Mouse (Mus musculus): ENCODE data around the gene Nmnat2. TPM values are rescaled to one million over a fixed set of nuclear protein-coding genes. Genes with fewer than 3 reads are reported as not detected.

The Nmnat2 gene
- polyA plus RNA-seq, 1 experiment from 2014 or later, result 52.2 TPM

DNA sequence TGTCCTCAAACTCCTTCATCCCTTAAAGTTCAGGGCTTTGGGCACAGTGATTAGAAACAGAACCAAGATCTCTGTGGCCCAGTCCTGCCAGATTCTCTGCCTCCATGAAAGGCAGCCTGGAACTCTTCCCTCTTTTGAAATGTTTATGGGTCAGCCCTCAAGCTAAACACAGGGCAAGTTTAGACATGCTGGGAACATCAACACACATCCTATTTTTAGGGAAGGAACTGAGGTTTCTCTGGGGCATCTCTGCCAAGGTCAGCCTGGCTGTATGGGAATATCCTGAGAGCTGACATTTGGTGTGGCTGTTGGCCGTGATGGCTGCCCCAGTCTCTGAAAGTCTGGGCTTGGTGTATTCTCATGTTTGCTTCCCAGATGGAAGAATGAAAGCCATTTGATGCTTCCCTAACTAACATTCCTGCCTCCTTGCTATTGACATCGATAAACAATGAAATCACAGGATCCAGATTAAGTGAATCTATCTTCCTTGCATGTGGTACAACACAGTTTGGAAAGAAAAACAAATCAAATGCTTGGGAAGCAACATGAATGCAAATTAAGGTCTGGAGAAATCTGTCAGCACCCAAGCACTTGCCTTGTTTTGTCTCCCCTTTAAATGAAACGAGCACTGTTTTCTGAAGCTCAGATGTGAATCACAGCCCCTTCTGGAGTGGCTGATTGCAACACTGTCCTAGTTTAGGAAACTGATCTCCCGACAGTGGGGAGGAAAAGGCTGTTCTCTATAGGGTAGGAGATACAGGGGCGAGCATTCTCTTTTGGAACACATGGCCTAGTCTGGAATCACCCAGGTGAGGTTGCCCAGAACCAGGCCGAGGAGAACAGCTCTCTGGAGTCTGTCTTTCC is 37.7 kb downstream of the Nmnat2 start:
- Histone ChIP-seq H3K36me3 (no peaks in the 10 kb centered on the region), H3K27ac (no peak overlapping the region), H3K9me3 (no peaks in the 10 kb centered on the region), H3K4me3 (no peak overlapping the region), H3K4me2 (replicated peaks) (no peak overlapping the region), H3K27me3 (replicated peaks) (no peaks in the 10 kb centered on the region), H3K9ac (no peak overlapping the region), H3K4me1 (no peaks in the 10 kb centered on the region)
- WGBS, result 71% methylated on average over 6 of the region's 6 CpGs
- ATAC-seq (ENCODE audit: low FRiP score, low read depth), result no peak

DNA sequence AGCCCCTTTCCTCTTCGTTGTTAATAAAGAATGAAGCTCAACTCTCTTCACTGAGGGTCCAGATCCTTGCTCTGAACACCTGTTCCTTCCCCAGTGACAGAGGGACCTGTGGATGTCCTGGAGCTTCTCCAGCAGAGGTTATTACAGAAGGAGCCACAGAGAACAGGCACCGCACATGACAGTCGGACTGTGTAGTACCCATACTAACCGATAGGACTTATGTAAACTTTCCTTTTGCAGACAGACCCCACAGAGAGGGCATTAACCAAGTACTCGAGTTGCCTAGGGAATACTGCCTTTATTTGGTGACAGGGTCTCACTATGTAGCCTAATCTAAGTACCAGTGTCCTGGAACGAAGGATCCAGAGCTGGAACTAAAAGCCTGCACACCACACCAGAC is 39.0 kb downstream of the Nmnat2 start:
- no peak overlapping the region for H3K9ac ChIP-seq
- no peaks in the 10 kb centered on the region for H3K36me3 ChIP-seq
- no peak overlapping the region for H3K27ac ChIP-seq
- H3K27me3 ChIP-seq (replicated peaks), result no peaks in the 10 kb centered on the region
- ATAC-seq (ENCODE audit: low FRiP score, low read depth), result no peak
- no peak overlapping the region for H3K4me2 ChIP-seq (replicated peaks)
- H3K4me3 ChIP-seq, result no peak overlapping the region
- 88% methylated on average over 6 of the region's 6 CpGs for WGBS
- no peaks in the 10 kb centered on the region for H3K4me1 ChIP-seq
- no peaks in the 10 kb centered on the region for H3K9me3 ChIP-seq

DNA sequence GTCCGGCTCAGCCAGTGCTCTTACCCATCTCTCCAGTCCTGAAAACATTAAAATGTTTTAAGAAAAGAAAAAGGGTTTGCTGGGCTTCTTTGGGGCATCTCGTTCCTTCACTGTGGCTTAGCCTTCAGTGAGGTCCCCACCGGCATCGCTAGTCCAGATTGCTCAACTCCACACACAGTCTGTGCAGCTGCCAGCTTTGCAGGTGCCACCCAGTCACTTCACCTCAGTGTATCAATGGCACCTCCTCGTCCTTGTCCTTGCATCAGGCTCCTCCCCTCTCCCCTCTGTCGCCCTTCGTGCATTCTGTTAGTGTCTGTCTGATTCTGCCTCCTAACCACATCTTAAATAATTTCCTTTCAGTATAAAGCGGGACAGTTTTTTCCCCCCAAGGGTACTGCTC is 45.2 kb downstream of the Nmnat2 start:
- ATAC-seq (ENCODE audit: low FRiP score, low read depth), result no peak
- no peaks in the 10 kb centered on the region for H3K4me1 ChIP-seq
- no peaks in the 10 kb centered on the region for H3K36me3 ChIP-seq
- H3K4me2 ChIP-seq (replicated peaks), result no peak overlapping the region
- no peaks in the 10 kb centered on the region for H3K27me3 ChIP-seq (replicated peaks)
- 78% methylated on average over 8 of the region's 8 CpGs for WGBS
- no peak overlapping the region for H3K4me3 ChIP-seq
- no peak overlapping the region for H3K27ac ChIP-seq
- H3K9ac ChIP-seq, result no peak overlapping the region
- H3K9me3 ChIP-seq, result no peaks in the 10 kb centered on the region

DNA sequence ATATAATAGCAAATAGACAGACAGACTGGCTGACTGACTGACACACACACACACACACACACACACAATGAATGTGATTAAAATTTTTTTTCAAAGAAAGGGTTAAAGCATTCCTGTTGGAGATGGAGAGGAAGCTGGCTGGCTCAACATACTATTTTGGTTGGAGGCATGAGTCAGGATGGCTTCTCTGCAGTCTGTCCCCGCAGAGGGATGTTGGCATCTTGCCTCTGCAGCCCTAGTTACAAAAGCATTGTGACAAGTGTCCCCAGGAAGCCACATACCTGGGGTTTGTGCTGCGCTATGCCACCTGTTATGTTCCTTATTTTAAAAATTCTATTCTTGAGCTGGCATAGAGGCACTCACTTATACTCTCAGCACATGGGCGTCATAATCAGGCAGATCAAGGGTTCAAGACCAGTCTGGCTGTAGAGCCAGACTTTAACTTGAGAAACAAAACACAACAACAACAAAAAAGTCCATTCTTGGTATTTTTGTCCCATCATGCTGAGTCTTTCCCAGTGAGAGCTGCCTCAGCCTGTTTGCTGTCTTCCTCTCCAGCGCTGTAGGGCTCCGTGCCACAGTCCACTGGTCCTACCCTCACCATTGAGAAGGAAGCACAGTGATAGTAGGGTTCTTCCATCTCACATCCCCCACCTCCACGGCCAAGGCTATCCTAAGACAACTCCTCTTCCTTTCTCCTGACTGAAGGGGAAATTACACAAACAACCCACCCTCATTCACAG is 45.9 kb downstream of the Nmnat2 start:
- Histone ChIP-seq H3K9me3 (no peaks in the 10 kb centered on the region), H3K36me3 (no peaks in the 10 kb centered on the region), H3K9ac (no peak overlapping the region), H3K4me1 (no peaks in the 10 kb centered on the region), H3K27ac (no peak overlapping the region), H3K27me3 (replicated peaks) (no peaks in the 10 kb centered on the region), H3K4me2 (replicated peaks) (no peak overlapping the region), H3K4me3 (no peak overlapping the region)
- 91% methylated on average over 6 of the region's 6 CpGs for WGBS
- no peak for ATAC-seq (ENCODE audit: low FRiP score, low read depth)

DNA sequence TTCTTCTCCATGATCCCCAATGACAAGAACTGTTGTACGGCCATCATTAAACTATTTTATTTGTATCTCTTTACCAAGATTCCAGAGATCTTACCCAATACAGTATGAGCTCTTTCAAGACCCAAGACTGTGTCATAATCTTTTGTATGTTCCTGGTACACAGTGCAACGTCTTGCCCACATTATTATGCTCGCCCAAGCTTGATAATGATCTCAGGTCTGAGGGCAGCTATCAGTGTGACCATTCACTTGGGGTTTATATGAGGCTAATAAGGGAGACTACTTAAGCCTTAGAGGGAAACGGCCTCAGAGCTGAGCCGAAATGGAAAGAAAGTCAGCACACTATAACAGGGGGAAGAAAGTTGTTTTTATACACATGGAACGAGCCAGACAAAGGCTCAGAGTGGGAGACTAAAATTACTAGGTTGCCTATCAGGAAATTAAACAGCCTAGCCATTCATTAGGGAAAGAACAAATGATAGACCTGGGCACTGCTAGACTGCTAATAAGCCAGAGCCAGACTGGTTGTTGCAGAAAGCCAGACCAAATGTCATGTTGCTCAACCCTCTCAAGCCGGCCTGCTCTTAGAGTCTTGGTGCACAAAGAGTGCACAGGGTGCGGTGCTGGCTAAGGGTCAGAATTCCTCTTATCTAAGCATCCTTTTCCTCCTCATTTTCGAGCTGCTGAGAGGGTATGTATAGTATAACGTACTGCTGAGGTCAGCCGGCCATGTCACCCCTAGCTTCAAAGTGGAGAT is 47.7 kb downstream of the Nmnat2 start:
- H3K4me3 ChIP-seq, result no peak overlapping the region
- no peaks in the 10 kb centered on the region for H3K4me1 ChIP-seq
- ATAC-seq (ENCODE audit: low FRiP score, low read depth), result no peak
- no peaks in the 10 kb centered on the region for H3K27me3 ChIP-seq (replicated peaks)
- WGBS, result 81% methylated on average over 11 of the region's 11 CpGs
- H3K27ac ChIP-seq, result no peak overlapping the region
- no peaks in the 10 kb centered on the region for H3K9me3 ChIP-seq
- H3K4me2 ChIP-seq (replicated peaks), result no peak overlapping the region
- H3K9ac ChIP-seq, result no peak overlapping the region
- H3K36me3 ChIP-seq, result no peaks in the 10 kb centered on the region

DNA sequence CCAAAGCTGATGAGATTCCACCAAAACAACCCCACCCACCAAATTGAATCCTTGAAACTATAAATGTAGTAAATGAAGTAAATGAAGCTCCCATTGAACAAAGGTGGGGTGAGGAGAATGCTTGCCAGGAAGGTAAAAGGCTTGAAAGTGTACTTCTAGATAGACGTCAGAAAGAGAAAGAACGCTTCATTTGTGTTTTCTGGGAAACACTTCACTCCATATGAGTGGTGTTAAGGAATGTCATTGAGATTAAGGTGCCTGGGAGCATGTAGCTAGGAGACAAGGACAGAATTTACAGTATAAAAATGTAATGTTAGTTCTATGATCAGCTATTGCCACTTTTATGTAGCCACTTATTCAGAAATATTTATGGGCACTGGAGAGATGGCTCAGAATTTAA is 49.7 kb downstream of the Nmnat2 start:
- Histone ChIP-seq H3K4me3 (no peak overlapping the region), H3K36me3 (no peaks in the 10 kb centered on the region), H3K4me2 (replicated peaks) (no peak overlapping the region), H3K9me3 (no peaks in the 10 kb centered on the region), H3K4me1 (no peaks in the 10 kb centered on the region; the same call in 1 of the 2 replicates), H3K9ac (no peak overlapping the region), H3K27ac (no peak overlapping the region), H3K27me3 (replicated peaks) (no peaks in the 10 kb centered on the region)
- no peak for ATAC-seq (ENCODE audit: low FRiP score, low read depth)
- 83% methylated on average over 2 of the region's 2 CpGs for WGBS

DNA sequence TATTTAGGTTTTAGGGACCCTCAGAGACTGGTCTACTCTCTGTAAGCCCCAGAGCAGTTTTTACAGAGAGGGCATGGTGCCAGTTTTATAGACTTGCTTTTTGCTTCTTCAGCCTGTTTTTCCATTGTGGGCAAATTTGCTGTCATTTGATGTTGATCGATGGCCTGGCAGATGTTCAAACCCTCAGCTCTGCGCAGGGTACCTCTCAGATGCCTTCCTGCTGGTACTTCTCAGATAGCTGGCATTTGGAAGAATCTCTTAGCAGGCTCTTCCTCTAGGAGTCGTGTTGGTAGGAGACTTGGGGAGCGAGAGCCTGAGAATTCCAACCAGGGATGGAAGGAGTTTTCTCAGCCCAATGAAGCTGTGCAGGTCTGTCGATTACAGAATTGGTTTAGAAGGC is 51.3 kb downstream of the Nmnat2 start:
- 76% methylated on average over 5 of the region's 5 CpGs for WGBS
- H3K9ac ChIP-seq, result no peak overlapping the region
- H3K4me3 ChIP-seq, result no peak overlapping the region
- no peaks in the 10 kb centered on the region for H3K27me3 ChIP-seq (replicated peaks)
- no peak for ATAC-seq (ENCODE audit: low FRiP score, low read depth)
- H3K27ac ChIP-seq, result no peak overlapping the region
- H3K9me3 ChIP-seq, result no peaks in the 10 kb centered on the region
- H3K36me3 ChIP-seq, result no peaks in the 10 kb centered on the region
- no peak overlapping the region for H3K4me2 ChIP-seq (replicated peaks)
- H3K4me1 ChIP-seq, result no peaks in the 10 kb centered on the region; the same call in 1 of the 2 replicates

DNA sequence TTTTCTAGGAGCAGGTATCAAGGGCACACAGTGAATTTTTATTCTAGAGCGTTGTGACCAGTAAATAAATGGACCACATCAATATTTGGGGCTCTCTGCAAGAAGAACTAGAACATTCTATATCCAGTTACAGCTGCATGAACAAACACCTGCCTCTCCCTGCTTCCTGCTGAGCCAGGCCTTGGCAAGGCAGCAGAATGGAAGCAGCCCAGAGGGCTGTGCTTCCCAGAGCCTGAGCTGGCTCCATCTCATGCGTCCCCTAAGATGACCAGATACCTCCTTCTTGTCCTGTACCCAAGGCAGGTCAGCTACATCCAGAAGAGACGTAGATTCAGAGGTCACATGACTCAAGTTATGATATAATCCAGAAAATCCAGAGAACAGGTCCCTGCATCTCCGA is 52.0 kb downstream of the Nmnat2 start:
- H3K27me3 ChIP-seq (replicated peaks), result no peaks in the 10 kb centered on the region
- H3K36me3 ChIP-seq, result no peaks in the 10 kb centered on the region
- no peaks in the 10 kb centered on the region; the same call in 1 of the 2 replicates for H3K4me1 ChIP-seq
- no peak overlapping the region for H3K4me3 ChIP-seq
- H3K9me3 ChIP-seq, result no peaks in the 10 kb centered on the region
- no peak overlapping the region for H3K9ac ChIP-seq
- no peak overlapping the region for H3K4me2 ChIP-seq (replicated peaks)
- 93% methylated on average over 4 of the region's 4 CpGs for WGBS
- ATAC-seq (ENCODE audit: low FRiP score, low read depth), result no peak
- no peak overlapping the region for H3K27ac ChIP-seq

DNA sequence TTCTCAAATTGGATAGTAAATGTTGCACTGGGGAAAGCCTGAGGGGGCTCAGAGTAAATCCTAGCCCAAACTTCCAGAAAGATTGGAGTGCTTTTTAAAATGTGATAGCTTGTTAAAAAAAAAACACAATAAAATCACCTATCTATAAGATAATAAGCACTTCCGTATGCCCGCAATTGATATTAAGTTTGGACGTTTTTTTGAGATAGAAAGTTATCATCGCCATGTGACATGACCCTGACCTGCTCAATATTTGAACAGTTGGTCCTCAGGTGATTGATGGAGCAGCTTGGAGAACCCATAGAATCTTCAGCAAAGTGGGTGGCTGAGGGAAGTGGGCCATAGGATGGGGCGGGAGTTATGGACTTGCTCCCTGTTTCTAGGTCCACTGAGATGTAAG is 52.5 kb downstream of the Nmnat2 start:
- no peak overlapping the region for H3K27ac ChIP-seq
- no peak for ATAC-seq (ENCODE audit: low FRiP score, low read depth)
- H3K9ac ChIP-seq, result no peak overlapping the region
- H3K36me3 ChIP-seq, result no peaks in the 10 kb centered on the region
- H3K4me1 ChIP-seq, result no peaks in the 10 kb centered on the region; the same call in 1 of the 2 replicates
- 92% methylated on average over 5 of the region's 5 CpGs for WGBS
- no peaks in the 10 kb centered on the region for H3K9me3 ChIP-seq
- no peaks in the 10 kb centered on the region for H3K27me3 ChIP-seq (replicated peaks)
- no peak overlapping the region for H3K4me2 ChIP-seq (replicated peaks)
- H3K4me3 ChIP-seq, result no peak overlapping the region

DNA sequence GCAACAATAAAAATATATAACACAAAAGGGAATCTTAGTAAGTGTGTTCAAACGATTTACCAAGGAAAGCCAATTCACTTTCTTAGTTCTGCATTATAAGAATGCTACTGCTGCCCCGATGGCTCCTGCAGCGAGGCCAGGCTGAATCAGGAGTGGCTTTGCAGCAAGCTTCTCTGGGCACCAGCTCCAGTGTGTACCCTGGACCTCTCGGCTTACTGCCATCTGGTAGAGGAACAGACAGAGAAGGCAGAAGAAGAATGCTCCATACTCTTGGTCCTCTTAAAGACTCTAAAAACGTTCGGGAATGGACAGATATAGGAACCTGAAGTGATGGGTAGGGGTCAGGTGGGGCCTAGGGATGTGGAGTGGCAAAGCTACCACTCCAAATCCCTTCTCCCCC is 53.0 kb downstream of the Nmnat2 start:
- Histone ChIP-seq H3K36me3 (no peaks in the 10 kb centered on the region), H3K27me3 (replicated peaks) (no peaks in the 10 kb centered on the region), H3K4me2 (replicated peaks) (no peak overlapping the region), H3K4me3 (no peak overlapping the region), H3K4me1 (no peaks in the 10 kb centered on the region; the same call in 1 of the 2 replicates), H3K9me3 (no peaks in the 10 kb centered on the region), H3K9ac (no peak overlapping the region), H3K27ac (no peak overlapping the region)
- WGBS, result 90% methylated on average over 6 of the region's 6 CpGs
- ATAC-seq (ENCODE audit: low FRiP score, low read depth), result no peak

DNA sequence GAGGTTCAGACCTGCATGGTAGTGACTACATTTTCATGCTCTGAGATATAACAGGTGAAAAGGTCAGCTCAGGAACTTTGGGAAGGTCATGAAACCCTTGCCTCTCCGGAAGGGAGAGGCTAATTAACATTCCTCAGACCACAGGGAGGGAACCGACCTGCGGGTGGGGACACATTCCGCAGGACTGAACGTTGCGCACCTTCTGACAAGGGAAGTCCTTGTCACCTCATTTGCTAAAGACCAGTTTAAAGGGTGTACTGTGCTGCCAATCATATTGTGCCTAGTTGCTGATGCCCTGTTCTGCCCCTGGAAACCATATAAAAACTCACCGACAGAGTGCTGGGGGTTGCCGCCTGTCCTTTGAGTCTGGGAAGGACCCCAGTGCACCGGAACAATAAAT is 54.5 kb downstream of the Nmnat2 start:
- Histone ChIP-seq H3K9me3 (no peaks in the 10 kb centered on the region), H3K27ac (no peak overlapping the region), H3K4me2 (replicated peaks) (no peak overlapping the region), H3K4me1 (peaks cover 9% of the 10 kb centered on the region), H3K36me3 (no peaks in the 10 kb centered on the region), H3K9ac (no peak overlapping the region), H3K4me3 (no peak overlapping the region), H3K27me3 (replicated peaks) (no peaks in the 10 kb centered on the region)
- no peak for ATAC-seq (ENCODE audit: low FRiP score, low read depth)
- 61% methylated on average over 9 of the region's 9 CpGs for WGBS

All from neural tube, embryonic 12.5 days (tissue).